Mouse (Mus musculus) stomach, embryonic 16.5 days (tissue): ENCODE results near the gene Lrsam1. TPM values are rescaled to one million over a fixed set of nuclear protein-coding genes. Genes with fewer than 3 reads are reported as not detected.
A peak's percentile ranks its signal among the peaks of the same experiment; 100 is the strongest.

ENCODE experiments used
- ATAC-seq: fragments of 200-750 bp; cut with Nextera tagmentation; 2 replicates; pipeline ENCODE4 v1.8.0; 2017; ENCODE audit warnings: moderate number of reproducible peaks, moderate TSS enrichment; ENCODE audit not compliant: insufficient read depth, low FRiP score
- H3K27ac ChIP-seq: fragments of 300-500 bp; sonication (generic); 2 replicates; pipeline ENCODE4 v1.5.1; 2014; ENCODE audit warnings: low read length
- H3K27me3 ChIP-seq: fragments of 300-500 bp; sonication (generic); 2 replicates; pipeline ENCODE4 v1.6.1; 2014; ENCODE audit warnings: low read length, control low read depth, mixed read lengths; ENCODE audit not compliant: control insufficient read depth, insufficient read depth
- H3K36me3 ChIP-seq: fragments of 300-500 bp; sonication (generic); 2 replicates; pipeline ENCODE4 v1.6.1; 2014; ENCODE audit warnings: low read length; ENCODE audit not compliant: control insufficient read depth, insufficient read depth
- H3K4me1 ChIP-seq: fragments of 300-500 bp; sonication (generic); 2 replicates; pipeline ENCODE4 v1.6.1; 2014; ENCODE audit warnings: low read length, control low read depth, mixed read lengths; ENCODE audit not compliant: control insufficient read depth, insufficient read depth
- H3K4me2 ChIP-seq: fragments of 300-500 bp; sonication (generic); 2 replicates; pipeline ENCODE4 v1.6.1; 2014; ENCODE audit warnings: low read depth, low read length, mixed read lengths
- H3K4me3 ChIP-seq: fragments of 300-500 bp; sonication (generic); replicated peaks from 2 replicates; pipeline ENCODE4 v1.5.1; 2014; ENCODE audit warnings: mild to moderate bottlenecking, low read length
- H3K9ac ChIP-seq: fragments of 300-500 bp; sonication (generic); 2 replicates; pipeline ENCODE4 v1.6.1; 2014; ENCODE audit warnings: low read length
- H3K9me3 ChIP-seq: fragments of 300-500 bp; sonication (generic); replicated peaks from 2 replicates; pipeline ENCODE4 v1.6.1; 2016; ENCODE audit warnings: low read length, control low read depth; ENCODE audit not compliant: control insufficient read depth
- WGBS: fragments of 180-500 bp; shearing (Covaris S2); extraction: QIAGEN DNeasy Blood & Tissue Kit; methylation state at CpG from one replicate; pipeline ENCODE4 v1.1.7; 2014; 5-methylcytosine and 5-hydroxymethylcytosine counted together
- polyA plus RNA-seq: library from polyadenylated mRNA; unstranded; fragments of >200 nt; fragmentation: Nextera tagmentation; extraction: Ambion mirVana; gene quantifications from 2 replicates; pipeline ENCODE4 v1.2.1, GENCODE M21; 2015

The Lrsam1 gene
- polyA plus RNA-seq, 1 experiment from 2014 or later: 10.4 TPM

DNA sequence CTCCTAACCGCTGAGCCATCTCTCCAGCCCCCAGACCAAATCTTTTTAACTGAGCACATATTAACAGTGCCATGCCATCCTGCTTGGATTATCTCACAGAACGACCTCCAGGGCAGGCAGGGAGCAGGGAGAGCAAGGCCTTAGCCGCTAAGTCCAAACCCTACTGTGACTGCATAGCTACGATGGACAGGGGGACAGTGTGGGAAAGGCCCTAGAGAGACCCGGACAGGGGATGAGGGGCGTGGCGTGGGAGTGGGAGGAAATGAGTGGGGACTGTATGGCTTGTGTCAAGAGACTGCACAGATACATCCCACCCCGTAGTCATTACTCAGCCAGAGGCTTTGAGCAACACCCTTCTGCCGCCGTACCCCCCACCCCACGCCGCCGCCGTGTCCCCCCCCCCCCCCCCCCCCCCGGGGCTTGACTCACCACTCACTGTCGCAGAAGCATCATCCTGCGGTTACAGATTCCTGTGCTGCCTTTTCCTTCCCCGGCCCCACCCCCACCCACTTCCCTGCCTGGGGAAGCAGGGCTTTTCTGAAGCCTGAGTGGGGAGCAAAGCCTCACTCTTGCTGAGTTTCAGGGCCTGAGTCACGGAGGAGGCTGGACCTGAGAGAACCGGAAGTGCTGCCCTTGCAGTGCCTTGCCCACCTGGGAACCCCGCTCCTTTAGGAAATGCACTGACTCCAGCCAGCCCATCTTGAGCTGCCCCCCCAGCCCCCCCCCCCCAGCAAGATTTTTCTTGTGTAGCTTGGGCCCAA lies 79.0 kb downstream of the Lrsam1 start:
- Histone ChIP-seq H3K9me3 (no peaks in the 10 kb centered on the region), H3K9ac (peak overlapping the region; percentile 60), H3K4me1 (peaks cover 78% of the 10 kb centered on the region), H3K27me3 (no peaks in the 10 kb centered on the region), H3K4me3 (peak overlapping the region; percentile 17), H3K36me3 (no peaks in the 10 kb centered on the region; the same call in 1 of the 2 replicates), H3K4me2 (peak overlapping the region; percentile 43), H3K27ac (peak overlapping the region; percentile 97)
- peak; percentile 53; the same call in 1 of the 2 replicates for ATAC-seq
- 21% methylated on average over 13 of the region's 21 CpGs for WGBS

DNA sequence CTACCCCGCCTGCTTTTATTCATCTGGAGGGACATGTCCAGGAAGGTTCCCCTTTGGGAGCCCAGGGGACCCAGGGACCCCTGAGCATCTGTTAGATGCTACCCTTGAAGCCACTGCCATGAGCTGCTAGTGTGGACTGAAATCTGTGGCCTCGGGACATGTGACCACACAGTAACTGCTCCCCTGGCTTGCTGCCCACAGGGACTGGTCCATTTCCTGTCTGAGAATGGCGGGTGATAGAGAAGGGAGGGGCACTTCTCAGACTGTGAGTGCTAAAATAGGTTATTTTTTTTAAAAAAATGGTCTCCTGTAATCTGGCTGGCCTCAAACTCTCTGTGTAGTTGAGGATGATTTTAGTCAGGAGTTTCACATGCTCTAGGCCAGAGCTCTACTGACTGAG lies 79.7 kb downstream of the Lrsam1 start:
- Histone ChIP-seq H3K4me2 (peak overlapping the region; percentile 90), H3K27me3 (no peaks in the 10 kb centered on the region), H3K9ac (peak overlapping the region; percentile 94)

DNA sequence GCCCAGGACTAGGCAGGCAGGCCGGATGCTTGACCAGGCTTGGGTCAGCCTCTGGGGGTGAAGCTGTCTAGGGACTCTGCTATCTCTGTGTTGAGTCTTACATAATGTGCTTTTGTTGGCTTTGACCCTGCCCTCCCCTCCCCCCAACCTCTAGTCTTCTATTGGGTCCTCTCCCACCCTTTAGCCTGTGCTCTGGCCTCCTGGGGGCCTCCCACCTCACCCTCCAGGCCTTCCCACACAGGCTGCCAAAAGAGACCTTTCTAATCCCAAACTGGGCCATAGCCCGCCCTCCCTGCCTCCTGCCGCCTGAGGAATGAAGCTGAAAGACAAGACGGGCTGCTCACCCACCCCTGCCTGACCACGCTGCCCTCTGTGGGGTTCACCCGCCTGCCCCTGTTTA lies 80.4 kb downstream of the Lrsam1 start:
- Histone ChIP-seq H3K36me3 (no peaks in the 10 kb centered on the region; the same call in 1 of the 2 replicates), H3K4me1 (peaks cover 79% of the 10 kb centered on the region), H3K4me3 (no peak overlapping the region), H3K27ac (peak overlapping the region; percentile 97), H3K9ac (peak overlapping the region; percentile 94), H3K4me2 (peak overlapping the region; percentile 90), H3K27me3 (no peaks in the 10 kb centered on the region), H3K9me3 (no peaks in the 10 kb centered on the region)
- 37% methylated on average over 6 of the region's 6 CpGs for WGBS
- ATAC-seq: no peak

More for the DNA sequence above, 79.7 kb downstream of the Lrsam1 start:
- 22% methylated on average over 3 of the region's 3 CpGs for WGBS
- Histone ChIP-seq H3K27ac (peak overlapping the region; percentile 97), H3K4me3 (no peak overlapping the region), H3K9me3 (no peaks in the 10 kb centered on the region), H3K36me3 (no peaks in the 10 kb centered on the region; the same call in 1 of the 2 replicates), H3K4me1 (peaks cover 79% of the 10 kb centered on the region)
- peak; percentile 22; the same call in 1 of the 2 replicates for ATAC-seq

DNA sequence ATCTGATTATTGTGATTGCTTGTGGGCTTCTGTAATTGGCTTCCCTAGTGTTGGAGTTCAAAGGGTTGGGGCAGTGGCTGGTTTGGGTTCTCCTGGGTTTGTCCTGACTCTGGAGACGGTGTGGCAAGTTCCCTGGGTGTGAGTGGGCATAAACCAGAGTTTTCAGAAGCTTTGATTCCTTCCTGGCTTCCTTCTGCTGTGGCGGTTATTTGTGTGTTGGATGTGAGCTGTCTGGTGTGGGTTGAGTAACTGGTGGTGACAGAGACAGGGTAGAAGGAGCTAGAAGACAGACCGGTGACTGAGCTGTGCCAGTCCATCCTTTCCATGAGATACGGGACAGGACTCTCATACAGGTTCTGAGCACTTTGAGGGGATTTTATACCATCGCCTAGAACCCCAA lies 81.8 kb downstream of the Lrsam1 start:
- H3K4me3 ChIP-seq: peak overlapping the region; percentile 81
- WGBS: 73% methylated on average over 5 of the region's 5 CpGs

DNA sequence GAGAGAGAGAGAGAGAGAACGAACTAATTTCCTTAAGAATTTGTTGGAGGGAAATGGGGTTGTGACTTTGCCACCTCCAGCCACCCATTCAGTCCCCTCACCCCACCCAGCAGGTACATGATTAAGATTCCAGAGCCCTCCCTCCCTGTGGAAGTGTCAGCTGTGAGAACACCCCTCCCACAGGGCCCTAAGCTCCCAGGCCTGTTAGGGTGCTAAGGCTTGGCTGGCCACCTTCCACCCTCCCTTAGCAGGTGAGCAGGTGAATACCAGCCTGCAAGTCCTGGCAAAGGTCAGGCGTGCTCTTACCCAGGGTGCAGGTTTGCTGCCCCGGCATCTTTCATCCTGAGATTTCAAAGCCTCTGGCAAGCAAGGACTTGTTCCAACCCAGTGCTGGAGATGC lies 83.0 kb downstream of the Lrsam1 start:
- peaks cover 81% of the 10 kb centered on the region for H3K4me1 ChIP-seq
- whole genome bisulfite sequencing: 64% methylated on average over 3 of the region's 3 CpGs
- H3K36me3 ChIP-seq: no peaks in the 10 kb centered on the region
- peak overlapping the region; percentile 90 for H3K4me2 ChIP-seq
- peak overlapping the region; percentile 94 for H3K9ac ChIP-seq
- H3K9me3 ChIP-seq: no peaks in the 10 kb centered on the region
- peak overlapping the region; percentile 81 for H3K4me3 ChIP-seq
- no peaks in the 10 kb centered on the region for H3K27me3 ChIP-seq
- H3K27ac ChIP-seq: peak overlapping the region; percentile 97
- no peak for ATAC-seq

More for the DNA sequence above, 81.8 kb downstream of the Lrsam1 start:
- Histone ChIP-seq H3K9me3 (no peaks in the 10 kb centered on the region), H3K4me2 (peak overlapping the region; percentile 90), H3K4me1 (peaks cover 80% of the 10 kb centered on the region), H3K36me3 (no peaks in the 10 kb centered on the region), H3K9ac (peak overlapping the region; percentile 94), H3K27me3 (no peaks in the 10 kb centered on the region), H3K27ac (peak overlapping the region; percentile 97)
- no peak for ATAC-seq

DNA sequence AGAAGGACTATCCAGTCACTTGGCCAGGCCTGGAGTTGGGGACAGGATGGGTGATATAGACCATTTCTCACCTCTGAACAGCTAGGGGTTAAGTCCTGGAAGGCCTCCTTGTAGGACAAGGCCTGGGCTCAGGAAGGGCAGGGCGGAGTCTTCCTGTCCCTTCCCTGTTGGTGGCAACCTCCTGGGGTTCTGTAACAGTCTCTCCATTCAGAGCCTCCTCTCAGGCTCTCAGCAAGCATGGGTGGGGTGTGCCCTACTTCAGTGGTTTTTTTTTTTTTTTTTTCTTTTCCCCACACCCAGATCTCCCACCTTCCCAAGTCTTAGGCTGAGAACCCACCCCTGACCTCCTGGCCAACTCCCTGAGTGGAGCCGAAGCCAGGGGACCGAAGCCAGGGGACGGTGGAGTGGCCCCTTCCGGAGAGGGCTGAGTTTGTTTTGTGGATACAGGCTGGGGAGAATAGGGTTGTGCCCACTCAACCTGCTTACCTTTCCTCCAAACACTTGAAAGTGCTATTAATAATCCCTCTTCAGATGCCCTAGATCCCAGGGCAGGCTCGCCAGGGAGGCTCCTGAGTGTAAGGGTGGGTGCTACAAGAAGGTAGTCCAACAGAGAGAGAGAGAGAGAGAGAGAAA lies 83.5 kb downstream of the Lrsam1 start:
- peak overlapping the region; percentile 81 for H3K4me3 ChIP-seq
- peak overlapping the region; percentile 97 for H3K27ac ChIP-seq
- no peaks in the 10 kb centered on the region for H3K9me3 ChIP-seq
- no peaks in the 10 kb centered on the region for H3K27me3 ChIP-seq
- no peak for ATAC-seq
- H3K4me2 ChIP-seq: peak overlapping the region; percentile 90
- no peaks in the 10 kb centered on the region for H3K36me3 ChIP-seq
- H3K4me1 ChIP-seq: peaks cover 78% of the 10 kb centered on the region
- WGBS: 45% methylated on average over 6 of the region's 6 CpGs
- H3K9ac ChIP-seq: peak overlapping the region; percentile 94

DNA sequence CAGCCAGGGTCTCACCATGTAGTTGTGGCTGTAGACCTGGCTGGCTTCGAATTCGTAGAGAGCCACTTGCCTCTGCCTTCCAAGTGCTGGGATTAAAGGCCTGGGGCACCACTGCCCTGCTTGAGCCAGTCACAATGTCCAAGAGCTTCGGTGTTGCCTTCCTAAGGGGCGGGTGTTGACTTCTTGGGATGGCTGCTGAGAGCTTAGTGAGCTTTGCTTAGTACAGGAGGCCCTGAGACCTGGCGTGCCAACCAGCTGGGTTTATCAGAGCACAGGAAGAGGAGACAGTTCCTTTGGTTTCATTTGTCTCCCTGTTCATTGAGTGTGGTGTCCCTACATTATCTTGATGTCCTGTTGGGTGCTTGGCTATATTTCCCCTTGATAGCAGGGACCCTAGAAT lies 84.1 kb downstream of the Lrsam1 start:
- H3K9ac ChIP-seq: peak overlapping the region; percentile 94
- no peak for ATAC-seq
- no peaks in the 10 kb centered on the region for H3K36me3 ChIP-seq
- H3K4me2 ChIP-seq: peak overlapping the region; percentile 90
- H3K4me3 ChIP-seq: peak overlapping the region; percentile 81
- H3K9me3 ChIP-seq: no peaks in the 10 kb centered on the region
- WGBS: 19% methylated on average over 5 of the region's 5 CpGs
- no peaks in the 10 kb centered on the region for H3K27me3 ChIP-seq
- H3K4me1 ChIP-seq: peaks cover 72% of the 10 kb centered on the region
- H3K27ac ChIP-seq: peak overlapping the region; percentile 97

DNA sequence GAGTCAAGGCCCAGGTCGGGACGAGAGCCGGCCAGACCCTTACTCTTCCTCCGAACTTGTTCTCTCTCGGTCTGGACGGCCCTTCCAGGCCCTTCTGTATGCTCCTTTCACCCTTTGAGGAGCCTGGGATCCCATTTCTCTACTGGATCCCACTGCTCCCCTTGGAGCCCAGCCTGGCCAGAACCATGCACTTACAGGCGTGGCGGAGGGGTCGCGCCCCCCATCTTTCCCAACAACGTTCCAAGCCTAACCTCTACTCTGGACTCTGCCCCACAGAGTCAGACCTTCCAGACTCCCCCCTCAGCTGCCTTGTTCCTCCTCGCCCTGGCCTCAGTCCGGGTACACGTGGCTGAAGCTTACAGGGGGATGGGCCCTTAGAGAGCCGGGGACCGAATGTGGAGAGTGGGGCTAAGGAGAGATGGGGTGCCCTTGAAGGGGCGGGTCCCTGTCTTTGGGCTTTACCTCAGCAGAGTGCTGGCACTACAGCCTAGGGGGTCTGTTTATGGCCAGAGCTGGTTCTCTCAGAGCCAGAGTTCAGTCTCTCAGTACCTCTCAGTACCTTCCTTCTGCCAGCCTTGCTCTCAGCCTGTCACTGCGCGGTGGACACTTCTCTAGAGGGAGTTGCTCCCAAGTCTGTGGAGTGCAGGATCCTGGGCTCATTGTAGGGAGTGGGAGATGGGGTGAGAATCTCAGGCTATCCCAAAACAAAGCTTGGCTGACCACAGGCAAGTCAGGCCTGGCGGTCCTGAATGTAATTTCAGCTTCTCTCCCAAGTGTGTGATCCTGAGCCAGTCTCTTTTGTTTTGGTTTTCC lies 84.7 kb downstream of the Lrsam1 start:
- peak overlapping the region; percentile 81 for H3K4me3 ChIP-seq
- H3K9me3 ChIP-seq: no peaks in the 10 kb centered on the region
- H3K36me3 ChIP-seq: no peaks in the 10 kb centered on the region
- peak overlapping the region; percentile 90 for H3K4me2 ChIP-seq
- peak overlapping the region; percentile 97 for H3K27ac ChIP-seq
- peaks cover 66% of the 10 kb centered on the region for H3K4me1 ChIP-seq
- H3K9ac ChIP-seq: peak overlapping the region; percentile 94
- no peaks in the 10 kb centered on the region for H3K27me3 ChIP-seq
- 2% methylated on average over 20 of the region's 20 CpGs for WGBS
- ATAC-seq: no peak
